Mouse (Mus musculus) neural tube, embryonic 14.5 days (tissue): ENCODE results near the gene Tnnc2. TPM values are rescaled to one million over a fixed set of nuclear protein-coding genes. Genes with fewer than 3 reads are reported as not detected.

Experiments used
- ATAC-seq: fragments of 200-750 bp; cut with Nextera tagmentation; 2 replicates; pipeline ENCODE4 v1.8.0; 2017; ENCODE audit warnings: low read depth, mild to moderate bottlenecking, moderate TSS enrichment, moderate library complexity
- H3K27ac ChIP-seq: fragments of 300-500 bp; sonication (generic); 2 replicates; pipeline ENCODE4 v1.5.1; 2014; ENCODE audit warnings: low read depth, mild to moderate bottlenecking, control low read depth, low read length, moderate library complexity, mixed read lengths
- H3K27me3 ChIP-seq: fragments of 300-500 bp; sonication (generic); 2 replicates; pipeline ENCODE4 v1.6.1; 2014; ENCODE audit warnings: low read length; ENCODE audit not compliant: control insufficient read depth, insufficient read depth
- H3K36me3 ChIP-seq: fragments of 300-500 bp; sonication (generic); 2 replicates; pipeline ENCODE4 v1.6.1; 2014; ENCODE audit warnings: low read length, mixed read lengths; ENCODE audit not compliant: control insufficient read depth, insufficient read depth
- H3K4me1 ChIP-seq: fragments of 300-500 bp; sonication (generic); 2 replicates; pipeline ENCODE4 v1.6.1; 2014; ENCODE audit warnings: low read length; ENCODE audit not compliant: control insufficient read depth, insufficient read depth
- H3K4me2 ChIP-seq: fragments of 300-500 bp; sonication (generic); 2 replicates; pipeline ENCODE4 v1.6.1; 2014; ENCODE audit warnings: mild to moderate bottlenecking, low read depth, low read length, control low read depth
- H3K4me3 ChIP-seq: fragments of 300-500 bp; sonication (generic); 2 replicates; pipeline ENCODE4 v1.5.1; 2014; ENCODE audit warnings: low read depth, low read length, control low read depth, mixed read lengths
- H3K9ac ChIP-seq: fragments of 300-500 bp; sonication (generic); replicated peaks from 2 replicates; pipeline ENCODE4 v1.6.1; 2014; ENCODE audit warnings: low read depth, mild to moderate bottlenecking, control low read depth, low read length, mixed read lengths
- H3K9me3 ChIP-seq: fragments of 300-500 bp; sonication (generic); 2 replicates; pipeline ENCODE4 v1.6.1; 2016; ENCODE audit warnings: low read length; ENCODE audit not compliant: control insufficient read depth
- WGBS: fragments of 180-500 bp; shearing (Covaris S2); extraction: QIAGEN DNeasy Blood & Tissue Kit; methylation state at CpG from one replicate; pipeline ENCODE4 v1.1.7; 2014; 5-methylcytosine and 5-hydroxymethylcytosine counted together
- polyA plus RNA-seq: library from polyadenylated mRNA; unstranded; fragments of >200 nt; fragmentation: Nextera tagmentation; extraction: Ambion mirVana; gene quantifications from 2 replicates; pipeline ENCODE4 v1.2.1, GENCODE M21; 2014

Tnnc2 gene
- polyA plus RNA-seq, 1 experiment from 2014 or later: 6.4 TPM

GRCm38 (mm10) chr2:164760059-164760833 lies 19.5 kb downstream of the Tnnc2 start:
- no peak for ATAC-seq
- H3K9me3 ChIP-seq: no peaks in the 10 kb centered on the region
- H3K4me3 ChIP-seq: no peak overlapping the region
- WGBS: 93% methylated on average over 4 of the region's 4 CpGs
- no peaks in the 10 kb centered on the region for H3K4me1 ChIP-seq
- H3K36me3 ChIP-seq: peaks cover 58% of the 10 kb centered on the region
- H3K4me2 ChIP-seq: no peak overlapping the region
- H3K9ac ChIP-seq: no peak overlapping the region
- H3K27me3 ChIP-seq: no peaks in the 10 kb centered on the region
- no peak overlapping the region for H3K27ac ChIP-seq

DNA sequence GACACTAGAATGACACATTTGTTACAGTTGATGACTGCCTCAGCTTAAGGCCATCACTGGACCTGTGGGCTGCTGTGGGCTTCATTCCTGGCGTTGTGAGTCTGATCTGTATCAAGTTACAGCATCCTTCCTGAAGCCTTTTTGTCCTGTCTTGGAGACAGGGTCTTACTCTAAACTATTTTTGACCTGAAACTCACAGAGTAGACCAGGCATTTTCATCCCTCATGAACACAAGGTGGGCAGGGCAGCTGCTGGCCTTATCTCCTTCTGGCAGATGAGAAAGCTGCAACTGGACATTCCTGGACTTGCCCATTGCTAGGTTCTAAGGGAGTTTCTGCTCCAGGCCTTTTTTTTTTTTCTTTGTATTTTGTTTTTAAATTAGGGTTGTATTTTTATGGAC lies 21.1 kb downstream of the Tnnc2 start:
- ATAC-seq: no peak
- WGBS: 76% methylated on average over 1 of the region's 1 CpGs
- peaks cover 67% of the 10 kb centered on the region for H3K36me3 ChIP-seq
- H3K4me2 ChIP-seq: no peak overlapping the region
- H3K27me3 ChIP-seq: no peaks in the 10 kb centered on the region
- no peak overlapping the region for H3K9ac ChIP-seq
- no peak overlapping the region for H3K4me3 ChIP-seq
- no peak overlapping the region for H3K27ac ChIP-seq
- H3K9me3 ChIP-seq: no peaks in the 10 kb centered on the region
- H3K4me1 ChIP-seq: no peaks in the 10 kb centered on the region

DNA sequence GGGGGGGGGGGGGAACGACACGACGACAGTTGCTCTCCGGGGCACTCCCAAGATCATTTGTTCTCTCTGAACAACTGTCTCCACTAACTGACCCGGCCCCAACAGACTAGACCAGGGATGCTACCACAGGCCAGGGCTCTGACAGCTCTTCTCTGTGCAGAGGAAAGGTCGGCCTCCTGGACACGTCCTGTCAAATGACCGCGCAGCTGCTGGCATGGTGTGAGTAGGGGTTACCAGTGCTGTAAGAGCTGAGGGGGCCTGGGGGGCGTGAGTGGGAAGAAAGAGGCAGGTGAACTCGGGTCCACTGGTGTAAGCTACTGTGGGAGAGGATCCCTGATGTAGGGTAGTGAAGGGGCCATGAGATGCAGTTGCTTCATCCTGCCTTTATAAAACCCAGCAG lies 21.9 kb downstream of the Tnnc2 start:
- Histone ChIP-seq H3K27ac (no peak overlapping the region), H3K4me1 (no peaks in the 10 kb centered on the region), H3K36me3 (peaks cover 66% of the 10 kb centered on the region), H3K27me3 (no peaks in the 10 kb centered on the region), H3K4me2 (no peak overlapping the region), H3K9ac (no peak overlapping the region), H3K9me3 (no peaks in the 10 kb centered on the region), H3K4me3 (no peak overlapping the region)
- no peak for ATAC-seq
- WGBS: 90% methylated on average over 10 of the region's 11 CpGs

DNA sequence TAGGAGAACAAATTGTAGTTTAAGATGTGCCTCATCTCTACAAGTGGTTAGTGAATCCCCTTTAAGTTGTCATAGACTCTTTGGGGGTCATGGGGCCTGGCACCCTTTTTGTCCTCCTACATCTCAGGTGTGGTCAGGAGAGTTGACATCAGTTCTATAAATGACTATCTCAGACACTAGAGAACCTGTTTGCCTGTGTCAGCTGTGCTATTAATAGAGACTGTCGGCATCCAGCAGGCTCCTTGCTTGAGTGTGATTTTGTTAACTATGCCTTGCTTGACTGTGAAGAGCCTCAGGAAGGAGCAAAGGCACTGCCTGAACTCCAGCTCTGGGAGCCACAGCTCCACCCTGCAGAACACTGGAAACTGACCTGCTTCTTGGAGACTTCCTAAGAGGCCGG lies 25.0 kb downstream of the Tnnc2 start:
- no peak overlapping the region for H3K4me2 ChIP-seq
- no peak overlapping the region for H3K9ac ChIP-seq
- no peak for ATAC-seq
- no peak overlapping the region for H3K4me3 ChIP-seq
- no peaks in the 10 kb centered on the region for H3K4me1 ChIP-seq
- no peak overlapping the region for H3K27ac ChIP-seq
- peaks cover 62% of the 10 kb centered on the region for H3K36me3 ChIP-seq
- H3K27me3 ChIP-seq: no peaks in the 10 kb centered on the region
- no peaks in the 10 kb centered on the region for H3K9me3 ChIP-seq
- 85% methylated on average over 2 of the region's 2 CpGs for WGBS

GRCm38 (mm10) chr2:164754105-164754504 lies 25.7 kb downstream of the Tnnc2 start:
- no peaks in the 10 kb centered on the region for H3K4me1 ChIP-seq
- WGBS: 87% methylated on average over 11 of the region's 11 CpGs
- no peaks in the 10 kb centered on the region for H3K27me3 ChIP-seq
- H3K27ac ChIP-seq: no peak overlapping the region
- no peak for ATAC-seq
- no peak overlapping the region for H3K4me3 ChIP-seq
- H3K4me2 ChIP-seq: no peak overlapping the region
- H3K9ac ChIP-seq: no peak overlapping the region
- no peaks in the 10 kb centered on the region for H3K9me3 ChIP-seq
- H3K36me3 ChIP-seq: peaks cover 62% of the 10 kb centered on the region

- ATAC-seq: no peak
These were observed 27.3 kb downstream of the Tnnc2 start for GRCm38 (mm10) chr2:164752454-164752853.

DNA sequence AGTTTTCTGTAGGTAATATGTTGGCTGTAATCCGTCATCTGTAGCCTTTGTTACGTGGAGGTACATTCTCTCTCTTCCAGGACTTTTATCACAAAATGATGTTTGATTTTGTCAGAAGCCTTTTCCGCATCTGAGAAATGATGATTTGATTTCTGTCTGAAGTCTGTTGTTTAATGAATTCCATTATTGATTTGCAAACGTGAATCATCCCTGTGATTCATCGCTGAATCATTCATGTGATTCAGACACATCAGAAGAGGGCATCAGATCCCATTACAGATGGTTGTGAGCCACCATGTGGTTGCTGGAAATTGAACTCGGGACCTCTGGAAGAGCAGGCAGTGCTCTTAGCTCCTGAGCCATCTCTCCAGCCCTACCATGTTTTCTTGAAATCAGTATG lies 30.8 kb downstream of the Tnnc2 start:
- peaks cover 28% of the 10 kb centered on the region for H3K36me3 ChIP-seq
- peaks cover 21% of the 10 kb centered on the region for H3K4me1 ChIP-seq
- H3K4me2 ChIP-seq: no peak overlapping the region
- 95% methylated on average over 6 of the region's 6 CpGs for WGBS
- no peaks in the 10 kb centered on the region for H3K9me3 ChIP-seq
- no peak for ATAC-seq
- no peak overlapping the region for H3K9ac ChIP-seq
- H3K4me3 ChIP-seq: no peak overlapping the region
- no peaks in the 10 kb centered on the region; the same call in 1 of the 2 replicates for H3K27me3 ChIP-seq
- no peak overlapping the region for H3K27ac ChIP-seq

More at GRCm38 (mm10) chr2:164752454-164752853, 27.3 kb downstream of the Tnnc2 start:
- Histone ChIP-seq H3K9me3 (no peaks in the 10 kb centered on the region), H3K27ac (no peak overlapping the region), H3K9ac (no peak overlapping the region), H3K4me2 (no peak overlapping the region), H3K4me3 (no peak overlapping the region), H3K36me3 (peaks cover 60% of the 10 kb centered on the region), H3K4me1 (peaks cover 4% of the 10 kb centered on the region; the same call in 1 of the 2 replicates), H3K27me3 (no peaks in the 10 kb centered on the region)
- 94% methylated on average over 2 of the region's 2 CpGs for WGBS

DNA sequence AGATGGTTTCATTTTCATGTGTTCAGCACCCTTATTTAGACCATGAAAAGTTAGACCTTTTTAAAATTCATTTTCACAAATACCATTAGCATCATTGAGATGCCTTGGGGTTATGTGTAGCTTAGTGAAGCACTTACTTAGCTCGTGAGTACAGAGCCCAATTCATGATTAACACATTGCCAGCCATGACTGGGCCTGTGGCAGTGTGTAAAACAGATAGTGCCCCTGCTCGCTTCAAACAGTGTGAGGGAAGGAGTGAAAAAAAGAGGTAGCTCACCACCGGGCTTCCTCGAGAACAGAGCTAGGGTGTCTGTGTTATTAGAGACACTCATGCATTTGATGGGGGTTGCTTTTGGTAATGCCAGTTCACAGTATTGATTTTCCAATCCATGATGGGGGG lies 31.6 kb downstream of the Tnnc2 start:
- Histone ChIP-seq H3K27ac (no peak overlapping the region), H3K9me3 (no peaks in the 10 kb centered on the region), H3K36me3 (peaks cover 23% of the 10 kb centered on the region; the same call in 1 of the 2 replicates), H3K27me3 (no peaks in the 10 kb centered on the region; the same call in 1 of the 2 replicates), H3K9ac (no peak overlapping the region), H3K4me2 (no peak overlapping the region), H3K4me1 (peaks cover 21% of the 10 kb centered on the region), H3K4me3 (no peak overlapping the region)
- 88% methylated on average over 4 of the region's 4 CpGs for WGBS
- ATAC-seq: no peak

DNA sequence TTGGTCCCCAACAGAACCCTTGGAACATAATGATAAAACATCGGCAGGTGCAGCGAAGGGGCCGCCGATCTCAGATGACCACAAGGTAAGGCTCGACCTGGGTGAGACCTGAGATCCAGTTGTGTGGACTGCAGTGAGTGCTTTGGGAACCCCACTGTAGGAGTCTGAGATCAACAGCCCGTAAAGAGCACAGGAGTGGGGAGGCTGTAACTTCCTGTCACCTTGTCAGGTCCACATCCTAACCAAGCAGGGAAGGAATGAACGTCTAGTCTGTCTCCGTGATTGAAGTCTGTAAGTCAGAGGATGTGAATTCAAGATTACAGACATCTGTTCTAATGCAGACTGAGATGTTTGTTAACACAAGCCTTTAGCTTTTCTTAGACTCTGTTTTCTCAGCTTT lies 33.1 kb downstream of the Tnnc2 start:
- H3K9me3 ChIP-seq: no peaks in the 10 kb centered on the region
- H3K27ac ChIP-seq: no peak overlapping the region
- peaks cover 15% of the 10 kb centered on the region; the same call in 1 of the 2 replicates for H3K36me3 ChIP-seq
- H3K4me2 ChIP-seq: peak overlapping the region; percentile 67
- peak overlapping the region; percentile 92 for H3K9ac ChIP-seq
- no peak for ATAC-seq
- 63% methylated on average over 8 of the region's 8 CpGs for WGBS
- no peaks in the 10 kb centered on the region; the same call in 1 of the 2 replicates for H3K27me3 ChIP-seq
- peaks cover 21% of the 10 kb centered on the region for H3K4me1 ChIP-seq
- H3K4me3 ChIP-seq: peak overlapping the region; percentile 87
